Mouse (Mus musculus) thymus, adult 2 months (tissue): ENCODE results near the gene Dnajb4.

ENCODE experiments used
- CTCF ChIP-seq: fragments of 200-500 bp; IDR thresholded peaks from 2 replicates; pipeline ENCODE4 v1.5.1; 2012; ENCODE audit warnings: mild to moderate bottlenecking, control low read depth, low read length, moderate library complexity, borderline replicate concordance; ENCODE audit not compliant: control insufficient read depth, poor library complexity, insufficient read depth; ENCODE audit errors: extremely low read depth
- POLR2A ChIP-seq: fragments of 200-500 bp; IDR thresholded peaks from 2 replicates; pipeline ENCODE4 v1.6.1; 2012; ENCODE audit warnings: mild to moderate bottlenecking, low read length, control low read depth, moderate library complexity; ENCODE audit not compliant: control insufficient read depth, poor library complexity, insufficient read depth; ENCODE audit errors: extremely low read depth

DNA sequence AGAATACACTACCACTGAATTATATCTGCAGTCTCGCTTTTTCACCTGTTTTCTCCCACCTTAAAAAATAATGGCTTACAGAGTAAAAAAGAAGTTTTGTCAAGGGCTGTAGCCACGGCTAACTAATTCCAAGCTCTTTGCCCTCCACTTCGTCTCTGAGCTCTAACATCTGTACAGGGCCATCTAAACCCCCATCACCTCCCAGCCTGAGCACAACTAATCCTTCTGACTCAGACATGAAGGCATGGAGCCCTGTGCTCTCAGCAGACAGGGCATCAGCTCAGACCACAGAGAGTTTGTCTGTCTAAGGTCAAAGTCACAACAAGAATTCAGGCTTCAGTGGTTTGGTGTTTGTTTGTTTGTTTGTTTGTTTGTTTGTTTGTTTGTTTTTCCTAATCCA lies 68.0 kb downstream of the Dnajb4 start:
- TF ChIP-seq CTCF (no peak), POLR2A (no peak)
